Mouse (Mus musculus) thymus, adult 2 months (tissue): Measurements from ENCODE around the gene Tmem106c. TPM values are rescaled to one million over a fixed set of nuclear protein-coding genes. Genes with fewer than 3 reads are reported as not detected.
A peak's percentile ranks its signal among the peaks of the same experiment; 100 is the strongest.

ENCODE experiments used
- DNase-seq: peaks from one replicate; pipeline ENCODE4 v3.0.0; 2021
- H3K27ac ChIP-seq: fragments of 200-500 bp; 2 replicates; pipeline ENCODE4 v1.5.1; 2012; ENCODE audit warnings: low read length, control low read depth; ENCODE audit not compliant: control insufficient read depth, insufficient read depth
- H3K27me3 ChIP-seq: fragments of 200-500 bp; 2 replicates; pipeline ENCODE4 v1.6.1; 2012; ENCODE audit warnings: mild to moderate bottlenecking, low read length, moderate library complexity, mixed read lengths; ENCODE audit not compliant: control insufficient read depth, insufficient read depth
- H3K36me3 ChIP-seq: fragments of 200-500 bp; 2 replicates; pipeline ENCODE4 v1.6.1; 2012; ENCODE audit warnings: mild to moderate bottlenecking, low read length, moderate library complexity; ENCODE audit not compliant: control insufficient read depth, insufficient read depth
- H3K4me1 ChIP-seq: fragments of 200-500 bp; replicated peaks from 2 replicates; pipeline ENCODE4 v1.6.1; 2012; ENCODE audit warnings: low read length; ENCODE audit not compliant: control insufficient read depth, insufficient read depth
- H3K4me3 ChIP-seq: fragments of 200-500 bp; 2 replicates; pipeline ENCODE4 v1.5.1; 2012; ENCODE audit warnings: mild to moderate bottlenecking, low read length, control low read depth, moderate library complexity; ENCODE audit not compliant: control insufficient read depth, insufficient read depth
- CTCF ChIP-seq: fragments of 200-500 bp; IDR thresholded peaks from 2 replicates; pipeline ENCODE4 v1.5.1; 2012; ENCODE audit warnings: mild to moderate bottlenecking, control low read depth, low read length, moderate library complexity, borderline replicate concordance; ENCODE audit not compliant: control insufficient read depth, poor library complexity, insufficient read depth; ENCODE audit errors: extremely low read depth
- POLR2A ChIP-seq: fragments of 200-500 bp; IDR thresholded peaks from 2 replicates; pipeline ENCODE4 v1.6.1; 2012; ENCODE audit warnings: mild to moderate bottlenecking, low read length, control low read depth, moderate library complexity; ENCODE audit not compliant: control insufficient read depth, poor library complexity, insufficient read depth; ENCODE audit errors: extremely low read depth
- WGBS: fragments of 180-500 bp; shearing (Covaris S2); methylation state at CpG from one replicate; pipeline ENCODE4 v1.1.7; 2018; 5-methylcytosine and 5-hydroxymethylcytosine counted together
- polyA plus RNA-seq: library from polyadenylated mRNA; depleted of rRNA; stranded (reverse); fragments of >200 nt; gene quantifications from 2 replicates; pipeline ENCODE4 v1.2.3, GENCODE M21; 2012; rRNA removed

The Tmem106c gene
- 38.4 and 40.0 TPM in 2 replicates for polyA plus RNA-seq

- H3K4me1 ChIP-seq: peaks cover 6% of the 10 kb centered on the region
- H3K4me3 ChIP-seq: peak within 1 kb of the TSS; percentile 68
- peak within 1 kb of the TSS; percentile 56; the same call in 1 of the 2 replicates for H3K27ac ChIP-seq
- H3K27me3 ChIP-seq: no peaks in the 10 kb centered on the region
- no peaks in the 10 kb centered on the region for H3K36me3 ChIP-seq
- DNase-seq: peak; percentile 93
- TF ChIP-seq POLR2A: peak; percentile 93
- peak; percentile 100 for TF ChIP-seq CTCF
- under 1% methylated on average over 67 of the region's 67 CpGs for WGBS
These were observed at the start of gene Tmem106c for GRCm38 (mm10) chr15:97963989-97964835. Gene Tmem106c, plus strand, starts transcription at chr15:97964200.

DNA sequence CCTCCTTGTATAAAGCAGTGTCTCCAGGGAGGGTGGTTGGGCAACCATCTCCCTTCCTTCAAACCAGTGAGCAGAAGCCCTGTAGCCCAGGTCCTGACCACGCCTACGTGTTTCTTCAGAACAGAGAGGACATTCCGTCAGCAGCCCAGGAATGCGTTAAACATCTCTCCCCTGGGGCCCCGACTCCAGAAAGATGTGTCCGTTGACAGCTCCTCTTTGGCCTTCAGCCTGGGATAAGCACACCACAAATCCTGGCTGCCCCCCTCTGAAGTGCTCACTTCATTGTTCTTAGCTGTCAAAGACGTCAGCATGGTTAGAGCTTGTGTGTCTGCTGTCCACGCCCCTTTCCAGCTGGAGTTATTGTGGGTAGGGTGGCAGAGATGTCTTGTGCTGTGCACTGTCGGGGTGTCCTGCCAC, 49.7 kb upstream of the Tmem106c start:
- no peaks in the 10 kb centered on the region for H3K27me3 ChIP-seq
- H3K4me1 ChIP-seq: no peaks in the 10 kb centered on the region
- no peak overlapping the region for H3K27ac ChIP-seq
- H3K36me3 ChIP-seq: no peaks in the 10 kb centered on the region
- H3K4me3 ChIP-seq: no peak overlapping the region
- TF ChIP-seq POLR2A: no peak
- TF ChIP-seq CTCF: no peak
- WGBS: 24% methylated on average over 9 of the region's 9 CpGs
- DNase-seq: no peak

- DNase-seq: no peak
- 31% methylated on average over 9 of the region's 9 CpGs for WGBS
- Histone ChIP-seq H3K27me3 (no peaks in the 10 kb centered on the region), H3K36me3 (no peaks in the 10 kb centered on the region), H3K4me1 (no peaks in the 10 kb centered on the region), H3K27ac (no peak overlapping the region), H3K4me3 (no peak overlapping the region)
- TF ChIP-seq POLR2A (no peak), CTCF (no peak)
These were observed 46.0 kb upstream of the Tmem106c start for GRCm38 (mm10) chr15:97917994-97918393.

DNA sequence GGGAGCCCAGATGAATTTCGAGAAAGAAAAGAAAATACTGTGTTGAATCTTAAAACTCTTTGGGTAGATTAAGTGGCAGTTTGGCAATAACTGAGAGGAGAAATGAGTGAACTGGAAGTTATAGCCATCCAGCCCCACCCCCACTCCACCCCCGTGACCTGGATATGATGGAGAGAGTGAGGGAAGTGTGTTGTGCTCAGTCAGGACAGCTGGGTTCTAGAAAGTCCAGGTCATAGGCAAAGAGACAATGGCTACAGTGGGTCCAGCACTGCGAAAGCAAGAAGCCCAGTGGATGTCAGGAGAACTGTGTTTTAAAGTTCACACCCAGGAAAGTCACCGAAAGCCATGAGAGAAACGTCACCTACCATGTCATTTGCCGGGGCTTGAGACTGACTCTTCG, 44.8 kb upstream of the Tmem106c start:
- H3K27me3 ChIP-seq: no peaks in the 10 kb centered on the region
- no peak for DNase-seq
- no peaks in the 10 kb centered on the region for H3K4me1 ChIP-seq
- TF ChIP-seq POLR2A: no peak
- no peak for TF ChIP-seq CTCF
- no peaks in the 10 kb centered on the region for H3K36me3 ChIP-seq
- WGBS: 92% methylated on average over 7 of the region's 7 CpGs
- no peak overlapping the region for H3K4me3 ChIP-seq
- no peak overlapping the region for H3K27ac ChIP-seq

DNA sequence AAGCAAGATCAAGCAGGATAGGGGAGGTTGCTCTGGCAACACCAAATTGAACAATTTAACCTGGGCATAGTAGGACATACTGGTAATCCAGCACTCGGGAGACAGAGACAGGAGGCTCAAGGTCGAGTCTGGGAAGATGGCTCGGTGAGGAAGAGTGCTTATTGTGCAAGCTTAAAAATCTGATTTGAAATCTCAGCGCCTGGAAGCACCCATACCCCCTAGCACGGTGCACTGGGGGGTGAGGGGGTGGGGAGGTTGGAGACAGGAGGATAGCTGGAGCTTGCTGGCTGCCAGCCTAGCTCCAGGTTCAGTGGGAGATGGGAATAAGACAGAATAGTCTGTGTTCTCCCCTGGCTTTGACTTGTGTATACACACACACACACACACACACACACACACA, 43.7 kb upstream of the Tmem106c start:
- Histone ChIP-seq H3K4me3 (no peak overlapping the region), H3K27me3 (no peaks in the 10 kb centered on the region), H3K27ac (no peak overlapping the region), H3K4me1 (no peaks in the 10 kb centered on the region), H3K36me3 (no peaks in the 10 kb centered on the region)
- DNase-seq: no peak
- 84% methylated on average over 5 of the region's 5 CpGs for WGBS
- TF ChIP-seq POLR2A: no peak
- TF ChIP-seq CTCF: no peak

DNA sequence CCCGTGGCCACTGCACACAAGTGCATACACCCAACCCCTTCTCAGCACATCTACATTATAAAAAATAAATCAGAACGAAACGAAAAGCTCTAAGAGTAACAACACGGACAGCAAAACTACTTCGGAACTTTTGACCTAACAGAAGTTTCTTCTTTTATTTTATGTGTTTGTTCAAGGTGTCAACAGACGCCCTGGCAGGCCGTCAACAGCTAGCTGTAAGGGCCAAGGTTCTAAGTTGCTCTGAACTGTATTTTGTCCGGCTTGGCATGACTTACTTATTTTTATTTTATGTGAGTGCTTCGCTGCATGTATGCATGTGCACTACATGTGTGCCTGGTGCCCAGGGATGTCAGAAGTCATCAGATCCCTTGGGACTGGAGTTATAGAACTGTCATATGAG, 42.2 kb upstream of the Tmem106c start:
- no peaks in the 10 kb centered on the region for H3K4me1 ChIP-seq
- DNase-seq: no peak
- H3K27ac ChIP-seq: no peak overlapping the region
- H3K27me3 ChIP-seq: no peaks in the 10 kb centered on the region
- TF ChIP-seq POLR2A: no peak
- no peak for TF ChIP-seq CTCF
- no peak overlapping the region for H3K4me3 ChIP-seq
- 97% methylated on average over 9 of the region's 9 CpGs for WGBS
- H3K36me3 ChIP-seq: no peaks in the 10 kb centered on the region

GRCm38 (mm10) chr15:97922421-97922820, 41.6 kb upstream of the Tmem106c start:
- H3K4me3 ChIP-seq: no peak overlapping the region
- 93% methylated on average over 2 of the region's 2 CpGs for WGBS
- H3K27ac ChIP-seq: no peak overlapping the region
- H3K27me3 ChIP-seq: no peaks in the 10 kb centered on the region
- no peak for TF ChIP-seq CTCF
- no peak for TF ChIP-seq POLR2A
- no peak for DNase-seq
- no peaks in the 10 kb centered on the region for H3K36me3 ChIP-seq
- no peaks in the 10 kb centered on the region for H3K4me1 ChIP-seq
